Mouse (Mus musculus): Measurements from ENCODE around the gene A730061H03Rik. TPM values are rescaled to one million over a fixed set of nuclear protein-coding genes. Genes with fewer than 3 reads are reported as not detected.

The A730061H03Rik gene
- total RNA-seq, 2 experiments from 2014 or later, result not detected

DNA sequence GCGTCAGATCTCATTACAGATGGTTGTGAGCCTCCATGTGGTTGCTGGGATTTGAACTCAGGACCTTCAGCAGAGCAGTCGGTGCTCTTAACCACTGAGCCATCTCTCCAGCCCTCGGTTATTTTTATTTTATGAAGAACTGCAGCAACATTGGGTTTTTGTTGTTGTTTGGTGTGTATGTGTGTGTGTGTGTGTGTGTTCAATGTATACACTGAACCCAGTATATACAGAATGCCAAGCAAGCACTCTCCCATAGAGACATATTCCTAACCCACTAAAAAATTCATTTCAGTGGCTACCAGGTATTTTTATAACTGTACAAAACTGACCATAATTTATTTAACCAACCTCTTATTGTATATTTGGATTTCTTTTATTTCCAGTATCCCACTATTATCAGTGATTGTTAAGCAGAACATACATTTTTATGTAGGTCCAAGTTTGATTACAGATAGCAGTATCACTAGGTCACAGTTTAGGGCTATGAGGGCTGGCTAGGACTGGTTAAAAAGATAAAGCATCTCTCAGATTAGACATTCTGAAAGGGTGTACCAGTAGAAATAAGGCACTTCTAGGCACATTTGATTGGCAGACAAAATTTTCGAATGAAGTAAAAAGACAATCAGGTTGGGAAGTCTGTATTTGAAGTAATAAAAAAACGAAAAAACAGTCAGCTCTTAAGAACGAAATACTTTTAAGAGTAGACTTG, 1.3 kb downstream of the A730061H03Rik start:
- DNase-seq, result no peak
- no peak; the same call in 1 of the 2 replicates for TF ChIP-seq CTCF (IDR thresholded peaks at IDR 0.05)
- H3K4me3 ChIP-seq, result peak overlapping the region; percentile 74
- intact Hi-C loops (cut with DNase I), result loop anchor here (5.0 kb wide), 1 partner anchor 43 kb away; the partner anchor contains the start of gene Irf9
- H3K27ac ChIP-seq, result peak overlapping the region; percentile 96

DNA sequence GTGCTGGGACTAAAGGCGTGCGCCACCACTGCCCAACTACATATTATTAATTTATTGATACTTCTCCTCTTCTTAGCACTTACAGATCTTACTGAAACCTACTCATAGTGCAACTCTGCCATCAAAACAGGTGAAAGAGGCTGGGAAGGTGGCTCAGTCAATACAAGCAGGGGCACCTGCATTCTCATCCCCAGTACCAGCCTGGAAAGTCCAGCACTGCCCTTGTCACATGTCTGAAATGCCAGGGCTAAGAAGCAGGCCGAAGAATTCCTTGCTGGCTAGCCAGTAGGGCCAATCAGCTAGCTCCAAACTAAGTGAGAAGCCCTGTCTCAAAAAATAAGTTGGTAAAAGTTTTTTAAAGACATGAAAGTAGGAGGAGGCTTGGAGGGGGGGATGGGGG, 2.6 kb downstream of the A730061H03Rik start:
- peak overlapping the region; percentile 96 for H3K27ac ChIP-seq

DNA sequence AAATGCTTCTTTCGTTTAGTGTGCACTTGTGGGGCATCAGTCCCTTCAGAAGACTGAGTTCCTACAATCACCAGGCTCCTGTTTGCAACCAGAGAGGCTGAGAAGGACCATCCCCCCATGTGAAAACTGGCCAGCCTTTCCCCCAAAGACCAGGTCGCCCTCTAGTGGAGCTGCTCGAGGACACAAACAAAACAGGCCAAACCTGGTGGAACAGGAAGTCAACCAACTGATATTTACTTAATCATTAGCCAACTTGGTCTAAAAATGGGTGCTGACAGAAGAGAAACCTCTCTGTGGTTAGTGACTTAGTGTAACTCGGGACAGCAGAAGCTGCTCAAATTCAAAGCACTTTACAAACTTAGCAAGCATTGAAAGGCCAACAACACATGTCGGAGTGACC, 3.2 kb downstream of the A730061H03Rik start:
- no peak overlapping the region for H3K4me3 ChIP-seq

More for the DNA sequence above, 2.6 kb downstream of the A730061H03Rik start:
- no peak for DNase-seq
- intact Hi-C loops (cut with DNase I), result loop anchor here (2.0 to 5.0 kb wide), 2 partner anchors 45 to 61 kb away; partner anchors contain the start of gene Irf9
- H3K4me3 ChIP-seq, result no peak overlapping the region
- no peak for TF ChIP-seq CTCF (IDR thresholded peaks at IDR 0.05)

DNA sequence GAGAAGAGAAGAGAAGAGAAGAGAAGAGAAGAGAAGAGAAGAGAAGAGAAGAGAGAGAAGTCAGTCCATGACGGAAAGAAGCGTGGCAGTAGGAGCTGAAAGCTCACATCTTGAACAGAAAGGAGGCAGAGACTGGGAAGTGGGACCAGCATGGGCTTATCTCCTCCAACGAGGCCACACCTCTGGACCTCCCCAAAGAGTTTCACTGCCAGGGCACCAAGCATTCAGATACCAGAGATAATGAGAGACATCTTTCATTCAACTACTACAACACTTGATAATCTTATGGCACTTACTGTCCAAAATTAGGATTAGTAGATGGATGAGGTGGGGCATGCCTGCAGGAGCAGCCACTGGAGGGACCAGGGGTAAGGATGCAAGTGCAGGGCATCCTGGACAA, 4.4 kb downstream of the A730061H03Rik start:
- intact Hi-C loops (cut with DNase I), result loop anchor here (2.0 to 5.0 kb wide), 2 partner anchors 47 to 59 kb away; partner anchors contain the start of gene Irf9
- no peak for DNase-seq
- TF ChIP-seq CTCF (IDR thresholded peaks at IDR 0.05), result no peak
- H3K27ac ChIP-seq, result no peak overlapping the region
- H3K4me3 ChIP-seq, result no peak overlapping the region

More for the DNA sequence above, 3.2 kb downstream of the A730061H03Rik start:
- peak; percentile 85 for DNase-seq
- intact Hi-C loops (cut with DNase I), result loop anchor here (2.0 to 5.0 kb wide), 2 partner anchors 45 to 60 kb away; partner anchors contain the start of gene Irf9
- peak overlapping the region; percentile 96 for H3K27ac ChIP-seq
- peak; percentile 85 for TF ChIP-seq CTCF (IDR thresholded peaks at IDR 0.05)

DNA sequence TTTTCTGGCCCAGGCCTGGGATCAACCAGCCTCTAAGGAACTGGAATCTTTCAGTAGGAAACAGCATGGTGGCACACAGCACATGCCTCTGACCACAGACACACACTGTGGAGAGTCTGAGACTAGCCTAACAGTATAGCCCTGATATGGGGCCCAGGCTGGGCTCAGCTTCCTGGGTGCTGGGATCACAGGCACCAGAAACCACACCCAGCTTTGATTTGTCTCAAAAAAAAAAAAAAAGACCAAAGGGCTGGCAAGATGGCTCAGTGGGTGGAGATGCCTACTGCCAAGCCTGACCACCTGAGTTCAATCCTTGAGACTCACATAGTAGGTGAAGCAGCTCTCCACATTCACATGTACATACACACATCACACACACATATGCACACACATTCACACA, 5.6 kb downstream of the A730061H03Rik start:
- intact Hi-C loops (cut with DNase I), result loop anchor here (5.0 kb wide), 1 partner anchor 48 kb away; the partner anchor contains the start of gene Irf9
- Histone ChIP-seq H3K4me3 (no peak overlapping the region), H3K27ac (no peak overlapping the region)
- no peak for DNase-seq
- TF ChIP-seq CTCF (IDR thresholded peaks at IDR 0.05), result no peak

DNA sequence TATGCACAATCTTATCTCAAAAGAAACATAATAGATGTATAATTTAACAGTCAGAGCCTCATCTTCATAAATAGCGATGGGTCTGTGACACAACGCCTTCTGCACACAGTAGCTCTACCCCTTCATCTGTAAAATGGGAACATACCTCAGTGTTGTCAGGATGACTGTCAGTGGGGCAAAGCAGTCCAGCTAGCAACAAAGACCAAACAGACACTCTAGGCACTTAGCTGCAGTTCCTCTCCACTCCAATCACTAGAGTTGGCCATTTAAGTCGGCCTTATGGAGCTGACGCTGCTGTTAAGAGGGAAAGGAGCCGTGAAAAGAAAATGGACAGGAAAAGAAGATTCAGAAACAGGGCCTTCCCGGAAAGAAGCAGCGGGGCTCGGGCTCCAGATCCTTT, 8.4 kb downstream of the A730061H03Rik start:
- no peak overlapping the region for H3K27ac ChIP-seq
- no peak overlapping the region for H3K4me3 ChIP-seq
- TF ChIP-seq CTCF (IDR thresholded peaks at IDR 0.05), result no peak
- DNase-seq, result no peak
- intact Hi-C loops (cut with DNase I), result no loop called here

DNA sequence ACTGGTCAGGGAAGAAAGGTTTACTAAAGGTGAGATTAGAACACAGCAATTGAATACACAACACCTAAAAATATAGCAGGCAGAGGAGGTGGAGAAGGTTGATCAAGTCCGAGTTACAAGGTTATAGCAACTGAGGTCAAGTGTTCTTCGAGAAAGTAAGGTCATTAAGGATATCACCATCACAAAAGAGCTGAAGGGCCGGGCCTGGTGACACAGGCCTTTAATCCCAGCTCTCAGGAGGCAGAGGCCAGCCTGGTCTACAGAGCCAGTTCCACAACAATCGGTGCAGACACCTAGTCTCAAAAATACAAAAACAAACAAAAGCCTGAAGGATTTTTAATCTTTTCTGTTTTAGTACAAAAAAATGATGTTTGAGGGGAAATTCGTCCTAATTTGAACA, 8.9 kb downstream of the A730061H03Rik start:
- Histone ChIP-seq H3K4me3 (no peak overlapping the region), H3K27ac (no peak overlapping the region)
- intact Hi-C loops (cut with DNase I), result no loop called here
- no peak for DNase-seq
- no peak for TF ChIP-seq CTCF (IDR thresholded peaks at IDR 0.05)

DNA sequence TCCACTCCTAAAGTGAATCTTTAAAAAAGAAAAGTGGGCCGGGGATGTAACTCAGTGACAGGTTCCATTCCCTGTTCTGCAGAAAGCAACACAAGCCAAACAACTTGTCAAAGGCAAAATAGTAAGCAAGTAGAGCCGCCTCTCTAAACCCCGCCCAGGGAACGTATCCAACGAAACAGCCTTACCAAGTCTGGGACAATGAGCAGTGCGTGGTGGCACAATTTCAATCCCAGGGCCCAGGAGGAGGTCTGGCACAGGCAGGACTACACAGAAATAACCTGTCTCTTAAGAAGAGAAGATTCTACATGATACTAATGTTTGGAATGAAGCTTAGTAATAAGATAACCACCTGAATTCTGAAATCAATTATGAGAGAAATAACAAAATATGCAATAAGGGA, 10.0 kb downstream of the A730061H03Rik start:
- DNase-seq, result no peak
- Histone ChIP-seq H3K4me3 (no peak overlapping the region), H3K27ac (no peak overlapping the region)
- intact Hi-C loops (cut with DNase I), result no loop called here
- TF ChIP-seq CTCF (IDR thresholded peaks at IDR 0.05), result no peak

DNA sequence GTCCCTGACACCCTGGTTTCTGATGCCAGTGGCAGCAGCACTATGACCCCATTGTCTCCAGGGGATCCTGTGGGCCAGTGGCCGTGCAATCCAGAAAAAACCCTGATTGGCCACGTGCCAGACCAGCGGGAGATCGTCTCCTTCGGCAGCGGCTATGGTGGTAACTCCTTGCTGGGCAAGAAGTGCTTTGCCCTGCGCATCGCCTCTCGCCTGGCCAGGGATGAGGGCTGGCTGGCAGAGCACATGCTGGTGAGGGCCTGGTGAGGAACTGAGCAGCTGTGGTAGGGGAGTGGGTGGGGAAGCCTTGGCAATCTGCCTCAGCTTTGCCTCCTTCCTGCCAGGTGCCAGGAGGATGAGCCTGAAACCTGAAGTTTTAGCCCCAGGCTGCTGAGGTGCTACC, 15.9 kb downstream of the A730061H03Rik start:
- Histone ChIP-seq H3K27ac (no peak overlapping the region), H3K4me3 (no peak overlapping the region)
- intact Hi-C loops (cut with DNase I), result no loop called here
- no peak for DNase-seq
- no peak for TF ChIP-seq CTCF (IDR thresholded peaks at IDR 0.05)

DNA sequence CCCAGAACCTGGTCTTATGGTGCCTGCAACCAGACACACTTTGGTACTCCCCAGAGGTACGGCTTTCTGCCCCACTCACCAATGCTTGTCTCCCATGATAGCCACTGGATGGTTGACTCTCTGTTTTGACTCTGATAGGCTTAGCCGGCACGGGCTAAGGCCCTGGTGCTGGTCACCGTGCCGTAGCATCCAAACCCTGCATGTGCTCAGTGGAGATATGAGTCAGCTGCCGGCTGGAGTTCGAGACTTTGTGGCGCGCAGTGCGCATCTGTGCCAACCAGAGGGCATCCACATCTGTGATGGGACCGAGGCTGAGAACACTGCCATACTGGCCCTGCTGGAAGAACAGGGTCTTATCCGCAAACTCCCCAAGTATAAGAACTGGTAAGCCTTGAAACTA, 17.9 kb downstream of the A730061H03Rik start:
- no peak for TF ChIP-seq CTCF (IDR thresholded peaks at IDR 0.05)
- no peak for DNase-seq
- H3K27ac ChIP-seq, result no peak overlapping the region
- H3K4me3 ChIP-seq, result no peak overlapping the region
- intact Hi-C loops (cut with DNase I), result no loop called here

DNA sequence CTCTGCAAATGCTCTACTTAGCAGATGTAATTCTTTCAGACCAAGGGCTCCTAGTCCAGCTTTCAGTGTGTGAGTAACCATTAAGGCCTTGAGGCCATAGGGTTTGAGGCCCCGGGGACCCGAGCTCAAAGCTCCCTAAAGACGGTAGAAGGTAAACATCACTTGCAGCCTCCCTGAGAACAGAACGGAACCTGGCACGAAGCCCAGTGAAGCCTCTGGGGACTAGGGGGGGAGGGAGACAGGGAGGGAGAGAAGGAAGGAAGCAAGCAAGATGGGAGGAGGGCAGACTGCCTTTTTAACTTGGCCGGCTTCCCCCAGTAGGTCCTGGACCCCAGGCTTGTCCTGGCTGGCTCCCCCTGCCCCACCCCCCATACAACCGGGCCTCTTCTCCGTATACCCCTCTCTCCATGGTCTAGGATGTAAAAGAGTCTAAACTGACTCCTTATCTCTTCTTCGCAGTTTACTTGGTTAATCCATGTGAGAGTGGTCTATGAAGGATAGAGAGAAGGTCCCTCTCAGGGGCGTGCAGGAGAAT, 19.4 kb downstream of the A730061H03Rik start:
- peak overlapping the region; percentile 86 for H3K27ac ChIP-seq
- TF ChIP-seq CTCF (IDR thresholded peaks at IDR 0.05), result no peak
- peak overlapping the region; percentile 78 for H3K4me3 ChIP-seq
- intact Hi-C loops (cut with DNase I), result no loop called here
- DNase-seq, result peak; percentile 84

DNA sequence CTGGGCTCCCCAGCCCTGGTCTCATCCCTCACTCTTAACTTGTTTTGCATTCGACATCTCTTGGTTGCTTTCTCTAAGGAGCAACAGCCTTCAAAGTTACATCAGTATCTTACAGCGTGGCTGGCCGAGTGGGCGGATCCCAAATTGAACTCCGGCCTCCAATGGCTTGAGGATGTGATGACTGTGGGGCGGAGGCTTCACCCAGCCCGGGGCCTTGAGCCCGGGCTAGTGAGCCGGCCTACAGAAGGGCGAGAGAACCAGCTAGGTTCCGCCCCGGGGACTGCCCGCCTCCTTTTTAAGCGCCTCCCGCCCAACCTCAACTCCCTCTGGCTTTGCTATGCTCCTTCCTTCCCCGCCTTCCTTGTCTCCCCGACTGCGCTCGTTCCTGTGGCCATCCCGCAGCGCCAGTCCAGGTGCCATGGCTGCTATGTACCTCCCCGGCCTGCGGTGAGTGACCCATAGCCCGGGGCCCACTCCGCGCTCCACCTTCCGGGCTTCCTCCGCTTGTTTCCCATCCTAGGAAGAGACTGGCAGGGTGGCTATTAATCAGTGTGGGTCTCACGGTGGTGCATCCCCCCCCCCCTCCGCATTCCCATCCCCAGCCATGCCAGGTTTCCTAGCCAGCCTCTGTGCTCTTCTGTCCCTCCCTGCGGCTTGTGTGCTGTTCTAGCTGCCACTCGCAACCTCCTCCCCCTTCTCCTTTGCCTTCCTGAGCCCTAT, 20.0 kb downstream of the A730061H03Rik start, which contains the start of gene Pck2:
Gene Pck2, plus strand, starts transcription at position 200 of the 720 bp plus-strand sequence.
- intact Hi-C loops (cut with DNase I), result no loop called here
- TF ChIP-seq CTCF (IDR thresholded peaks at IDR 0.05), result no peak
- H3K27ac ChIP-seq, result peak within 1 kb of the TSS; percentile 86
- peak within 1 kb of the TSS; percentile 78 for H3K4me3 ChIP-seq
- DNase-seq, result peak; percentile 92

Data from gastrocnemius, adult 2 months (tissue).